Mouse (Mus musculus): ENCODE measurements around the gene Trim26.

- TF ChIP-seq CTCF (IDR thresholded peaks at IDR 0.05; ENCODE audit: insufficient read depth, low read depth, low read length) (no peak), POLR2A (IDR thresholded peaks at IDR 0.05; ENCODE audit: insufficient read depth, low read depth, low read length) (no peak)
Observed at GRCm38 (mm10) chr17:36839001-36839400, 2.1 kb downstream of the Trim26 start.

Measured in olfactory bulb, adult 2 months (tissue).